Mouse (Mus musculus): ENCODE results near the gene Gm49358. TPM values are rescaled to one million over a fixed set of nuclear protein-coding genes. Genes with fewer than 3 reads are reported as not detected.

The Gm49358 gene
- polyA plus RNA-seq, 1 experiment: not detected

GRCm38 (mm10) chr10:86744306-86744705, 19.5 kb upstream of the Gm49358 start:
- TF ChIP-seq POLR2A (IDR thresholded peaks at IDR 0.05; ENCODE audit: low read depth, low read length) (no peak), CTCF (conservative IDR thresholded peaks at IDR 0.05; ENCODE audit: insufficient read depth, insufficient read length, low read depth, low read length) (no peak)
- Histone ChIP-seq H3K36me3 (ENCODE audit: control insufficient read depth, insufficient read depth, low read length) (no peaks in the 10 kb centered on the region), H3K27ac (ENCODE audit: insufficient read depth, low read depth, low read length) (no peak overlapping the region), H3K4me3 (ENCODE audit: insufficient read depth, low read depth, low read length) (no peak overlapping the region), H3K4me1 (ENCODE audit: control insufficient read depth, insufficient read depth, low read length) (no peaks in the 10 kb centered on the region), H3K27me3 (replicated peaks; ENCODE audit: control insufficient read depth, insufficient read depth, low read length) (no peaks in the 10 kb centered on the region)
- no peak for DNase-seq
- 92% methylated on average over 7 of the region's 7 CpGs for WGBS

- 89% methylated on average over 6 of the region's 6 CpGs for WGBS
- Histone ChIP-seq H3K4me3 (ENCODE audit: insufficient read depth, low read depth, low read length) (no peak overlapping the region), H3K27me3 (replicated peaks; ENCODE audit: control insufficient read depth, insufficient read depth, low read length) (no peaks in the 10 kb centered on the region), H3K4me1 (ENCODE audit: control insufficient read depth, insufficient read depth, low read length) (no peaks in the 10 kb centered on the region), H3K27ac (ENCODE audit: insufficient read depth, low read depth, low read length) (no peak overlapping the region), H3K36me3 (ENCODE audit: control insufficient read depth, insufficient read depth, low read length) (no peaks in the 10 kb centered on the region)
- no peak for TF ChIP-seq CTCF (conservative IDR thresholded peaks at IDR 0.05; ENCODE audit: insufficient read depth, insufficient read length, low read depth, low read length)
- TF ChIP-seq POLR2A (IDR thresholded peaks at IDR 0.05; ENCODE audit: low read depth, low read length): no peak
- DNase-seq: no peak
These were observed 7.8 kb upstream of the Gm49358 start for GRCm38 (mm10) chr10:86755816-86756502.

- Histone ChIP-seq H3K27me3 (replicated peaks; ENCODE audit: control insufficient read depth, insufficient read depth, low read length) (no peaks in the 10 kb centered on the region), H3K27ac (ENCODE audit: insufficient read depth, low read depth, low read length) (no peak overlapping the region), H3K4me3 (ENCODE audit: insufficient read depth, low read depth, low read length) (no peak overlapping the region), H3K4me1 (ENCODE audit: control insufficient read depth, insufficient read depth, low read length) (no peaks in the 10 kb centered on the region), H3K36me3 (ENCODE audit: control insufficient read depth, insufficient read depth, low read length) (no peaks in the 10 kb centered on the region)
- TF ChIP-seq POLR2A (IDR thresholded peaks at IDR 0.05; ENCODE audit: low read depth, low read length): no peak
- no peak for TF ChIP-seq CTCF (conservative IDR thresholded peaks at IDR 0.05; ENCODE audit: insufficient read depth, insufficient read length, low read depth, low read length)
- 91% methylated on average over 1 of the region's 1 CpGs for WGBS
- no peak for DNase-seq
These were observed 6.0 kb upstream of the Gm49358 start for GRCm38 (mm10) chr10:86757724-86758123.

- DNase-seq: no peak
- WGBS: 72% methylated on average over 6 of the region's 6 CpGs
- H3K27ac ChIP-seq (ENCODE audit: insufficient read depth, low read depth, low read length): no peak overlapping the region
These were observed 5.6 kb upstream of the Gm49358 start for GRCm38 (mm10) chr10:86758211-86758610.

GRCm38 (mm10) chr10:86761236-86761635, 2.5 kb upstream of the Gm49358 start:
- WGBS: 78% methylated on average over 1 of the region's 1 CpGs
- Histone ChIP-seq H3K27me3 (replicated peaks; ENCODE audit: control insufficient read depth, insufficient read depth, low read length) (no peaks in the 10 kb centered on the region), H3K36me3 (ENCODE audit: control insufficient read depth, insufficient read depth, low read length) (no peaks in the 10 kb centered on the region), H3K4me3 (ENCODE audit: insufficient read depth, low read depth, low read length) (no peak overlapping the region), H3K27ac (ENCODE audit: insufficient read depth, low read depth, low read length) (no peak overlapping the region), H3K4me1 (ENCODE audit: control insufficient read depth, insufficient read depth, low read length) (no peaks in the 10 kb centered on the region)
- TF ChIP-seq CTCF (conservative IDR thresholded peaks at IDR 0.05; ENCODE audit: insufficient read depth, insufficient read length, low read depth, low read length): no peak
- no peak for TF ChIP-seq POLR2A (IDR thresholded peaks at IDR 0.05; ENCODE audit: low read depth, low read length)
- no peak for DNase-seq

More at GRCm38 (mm10) chr10:86758211-86758610, 5.6 kb upstream of the Gm49358 start:
- Histone ChIP-seq H3K27me3 (replicated peaks; ENCODE audit: control insufficient read depth, insufficient read depth, low read length) (no peaks in the 10 kb centered on the region), H3K4me1 (ENCODE audit: control insufficient read depth, insufficient read depth, low read length) (no peaks in the 10 kb centered on the region), H3K4me3 (ENCODE audit: insufficient read depth, low read depth, low read length) (no peak overlapping the region), H3K36me3 (ENCODE audit: control insufficient read depth, insufficient read depth, low read length) (no peaks in the 10 kb centered on the region)
- TF ChIP-seq POLR2A (IDR thresholded peaks at IDR 0.05; ENCODE audit: low read depth, low read length) (no peak), CTCF (conservative IDR thresholded peaks at IDR 0.05; ENCODE audit: insufficient read depth, insufficient read length, low read depth, low read length) (no peak)

- Histone ChIP-seq H3K4me3 (ENCODE audit: insufficient read depth, low read depth, low read length) (no peak overlapping the region), H3K27me3 (replicated peaks; ENCODE audit: control insufficient read depth, insufficient read depth, low read length) (no peaks in the 10 kb centered on the region), H3K4me1 (ENCODE audit: control insufficient read depth, insufficient read depth, low read length) (no peaks in the 10 kb centered on the region), H3K36me3 (ENCODE audit: control insufficient read depth, insufficient read depth, low read length) (no peaks in the 10 kb centered on the region), H3K27ac (ENCODE audit: insufficient read depth, low read depth, low read length) (no peak overlapping the region)
- no peak for DNase-seq
- 58% methylated on average over 7 of the region's 7 CpGs for WGBS
- TF ChIP-seq POLR2A (IDR thresholded peaks at IDR 0.05; ENCODE audit: low read depth, low read length): no peak
- no peak for TF ChIP-seq CTCF (conservative IDR thresholded peaks at IDR 0.05; ENCODE audit: insufficient read depth, insufficient read length, low read depth, low read length)
These were observed 1.9 kb upstream of the Gm49358 start for GRCm38 (mm10) chr10:86761722-86762383.

- no peak for TF ChIP-seq CTCF (conservative IDR thresholded peaks at IDR 0.05; ENCODE audit: insufficient read depth, insufficient read length, low read depth, low read length)
- TF ChIP-seq POLR2A (IDR thresholded peaks at IDR 0.05; ENCODE audit: low read depth, low read length): no peak
- H3K4me3 ChIP-seq (ENCODE audit: insufficient read depth, low read depth, low read length): no peak overlapping the region
- H3K27me3 ChIP-seq (replicated peaks; ENCODE audit: control insufficient read depth, insufficient read depth, low read length): no peaks in the 10 kb centered on the region
- no peak overlapping the region for H3K27ac ChIP-seq (ENCODE audit: insufficient read depth, low read depth, low read length)
- WGBS: 68% methylated on average over 3 of the region's 3 CpGs
- no peaks in the 10 kb centered on the region for H3K36me3 ChIP-seq (ENCODE audit: control insufficient read depth, insufficient read depth, low read length)
- H3K4me1 ChIP-seq (ENCODE audit: control insufficient read depth, insufficient read depth, low read length): no peaks in the 10 kb centered on the region
- no peak for DNase-seq
These were observed 1.4 kb upstream of the Gm49358 start for GRCm38 (mm10) chr10:86762384-86762730.
